In the genomic region with DNA sequence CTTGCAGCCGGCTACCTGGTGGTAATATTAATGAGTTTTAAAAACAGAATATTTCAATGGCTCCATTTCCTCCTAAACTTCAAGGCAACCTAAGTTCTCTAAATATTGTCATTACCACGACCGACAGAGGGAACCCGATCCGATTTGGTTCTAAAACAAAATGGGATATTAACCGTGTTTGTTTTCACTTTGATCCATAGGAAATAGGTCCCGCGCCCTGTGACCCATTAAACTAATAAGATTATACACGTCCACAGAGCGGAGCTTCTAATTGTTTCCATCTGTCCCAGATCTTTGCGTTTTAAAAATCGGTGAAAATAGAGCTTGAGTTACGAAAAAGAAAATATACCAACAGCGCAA, we compare ENCODE assay signal across 8 mouse cellular contexts.
DNase-seq lines count a peak whose midpoint lies in the region; ATAC-seq and TF ChIP-seq lines count a peak whose summit lies in the region.

No protein-coding gene starts in this region.

- under 1% methylated on average over 14 of the region's 14 CpGs for WGBS in embryonic facial prominence, embryonic 10.5 days
- 2% methylated on average over 14 of the region's 14 CpGs for WGBS in hindbrain, embryonic 13.5 days
- 2% methylated on average over 14 of the region's 14 CpGs for WGBS in midbrain, embryonic 14.5 days

- H3K4me2 ChIP-seq in hindbrain, embryonic 13.5 days, result peak overlapping the region; percentile 34
- peak overlapping the region; percentile 16 for H3K4me2 ChIP-seq in midbrain, embryonic 14.5 days (ENCODE audit: low read length)

- H3K36me3 ChIP-seq in embryonic facial prominence, embryonic 10.5 days (replicated peaks), result no peaks in the 10 kb centered on the region
- no peaks in the 10 kb centered on the region for H3K36me3 ChIP-seq in hindbrain, embryonic 13.5 days
- H3K36me3 ChIP-seq in midbrain, embryonic 14.5 days (ENCODE audit: control insufficient read depth, insufficient read depth, low read length), result no peaks in the 10 kb centered on the region

- TF ChIP-seq CTCF in left cerebral cortex, adult 2 months (IDR thresholded peaks at IDR 0.05), result no peak

- ATAC-seq in hindbrain, embryonic 13.5 days (ENCODE audit: low FRiP score), result no peak
- no peak for ATAC-seq in midbrain, embryonic 14.5 days (ENCODE audit: low FRiP score, low TSS enrichment)

- no peak overlapping the region for H3K4me3 ChIP-seq in left cerebral cortex, adult 2 months
- H3K4me3 ChIP-seq in embryonic facial prominence, embryonic 10.5 days, result peak overlapping the region; percentile 49
- H3K4me3 ChIP-seq in hindbrain, embryonic 13.5 days, result no peak overlapping the region; the same call in 1 of the 2 replicates
- no peak overlapping the region for H3K4me3 ChIP-seq in midbrain, embryonic 14.5 days (replicated peaks; ENCODE audit: low read depth, low read length)

- intact Hi-C loops in left cerebral cortex, postnatal 25 days (cut with DNase I), result loop anchor here (2.0 to 5.0 kb wide), 3 partner anchors 1080 to 1959 kb away; no protein-coding TSS in a partner anchor
- intact Hi-C loops in left cerebral cortex, adult 2 months (cut with DNase I), result loop anchor here (1.0 to 5.0 kb wide), 4 partner anchors 835 to 1961 kb away; partner anchors contain the start of gene Skap2

- H3K4me1 ChIP-seq in embryonic facial prominence, embryonic 10.5 days, result peaks cover 40% of the 10 kb centered on the region
- peaks cover 9% of the 10 kb centered on the region; the same call in 1 of the 2 replicates for H3K4me1 ChIP-seq in hindbrain, embryonic 13.5 days (replicated peaks)
- no peaks in the 10 kb centered on the region for H3K4me1 ChIP-seq in midbrain, embryonic 14.5 days (ENCODE audit: control insufficient read depth, insufficient read depth, low read length)

- no peaks in the 10 kb centered on the region for H3K9me3 ChIP-seq in embryonic facial prominence, embryonic 10.5 days
- H3K9me3 ChIP-seq in hindbrain, embryonic 13.5 days, result no peaks in the 10 kb centered on the region
- H3K9me3 ChIP-seq in midbrain, embryonic 14.5 days (ENCODE audit: control insufficient read depth, low read length), result no peaks in the 10 kb centered on the region

- H3K27me3 ChIP-seq in embryonic facial prominence, embryonic 10.5 days (replicated peaks; ENCODE audit: low read depth, poor library complexity, severe bottlenecking), result peaks cover 81% of the 10 kb centered on the region
- H3K27me3 ChIP-seq in hindbrain, embryonic 13.5 days, result peaks cover 91% of the 10 kb centered on the region
- H3K27me3 ChIP-seq in midbrain, embryonic 14.5 days (ENCODE audit: control insufficient read depth, insufficient read depth, low read length), result peaks cover 72% of the 10 kb centered on the region

- peak; percentile 13 to 16 for DNase-seq in left cerebral cortex, postnatal 25 days (ENCODE audit: low spot score in 2 of 2)
- no peak for DNase-seq in left cerebral cortex, adult 2 months (ENCODE audit: extremely low spot score in 1 of 2, low spot score in 2 of 2)
- DNase-seq in embryonic facial prominence, embryonic 10.5 days (ENCODE audit: low spot score), result peak; percentile 46
- peak; percentile 40 for DNase-seq in midbrain, embryonic 14.5 days
- DNase-seq in ovary, postnatal 10 days (ENCODE audit: low spot score), result no peak
- DNase-seq in adrenal gland, postnatal 14 days, result no peak
- no peak for DNase-seq in layer of hippocampus, postnatal 14 days (ENCODE audit: low spot score in 2 of 2)

- H3K9ac ChIP-seq in hindbrain, embryonic 13.5 days, result no peak overlapping the region
- no peak overlapping the region for H3K9ac ChIP-seq in midbrain, embryonic 14.5 days (replicated peaks; ENCODE audit: low read length)

- H3K27ac ChIP-seq in left cerebral cortex, adult 2 months, result no peak overlapping the region
- H3K27ac ChIP-seq in embryonic facial prominence, embryonic 10.5 days (replicated peaks), result no peak overlapping the region
- H3K27ac ChIP-seq in hindbrain, embryonic 13.5 days, result no peak overlapping the region
- no peak overlapping the region for H3K27ac ChIP-seq in midbrain, embryonic 14.5 days (replicated peaks; ENCODE audit: low read depth, low read length)

Comparison
In these comparisons a context has a peak if more than half of its experiments do, and no peak if none do; other contexts are left out.
1. DNase-seq: peak in left cerebral cortex, postnatal 25 days (2 of 2), embryonic facial prominence, embryonic 10.5 days (single experiment) and midbrain, embryonic 14.5 days (single experiment); none in left cerebral cortex, adult 2 months (0 of 2), ovary, postnatal 10 days (single experiment), adrenal gland, postnatal 14 days (single experiment) and layer of hippocampus, postnatal 14 days (0 of 2).